Mouse (Mus musculus): ENCODE data around the gene Tax1bp3.

GRCm38 (mm10) chr11:73132999-73133398 lies 43.9 kb upstream of the Tax1bp3 start:
- TF ChIP-seq CTCF (IDR thresholded peaks at IDR 0.05; ENCODE audit: borderline replicate concordance, extremely low read depth, insufficient read depth, insufficient read length) (no peak), POLR2A (IDR thresholded peaks at IDR 0.05; ENCODE audit: borderline replicate concordance, extremely low read depth, insufficient read depth, insufficient read length, poor library complexity, severe bottlenecking) (no peak)
